Mouse (Mus musculus) adrenal gland, adult 8-10 months (tissue): ENCODE measurements around the gene Dcbld1. TPM values are rescaled to one million over a fixed set of nuclear protein-coding genes. Genes with fewer than 3 reads are reported as not detected.
"Not testable (repeated sequence)": the region's sequence is repeated elsewhere in the genome, so short reads cannot be mapped to it uniquely, and the experiment has no call there.

ENCODE experiments used
- DNase-seq: peaks from one replicate; pipeline ENCODE4 v3.0.0; 2022
- total RNA-seq, 4 experiments: library from RNA; stranded (reverse); gene quantifications; 2 replicates each; pipeline ENCODE4 v1.2.4; 2022

Gene Dcbld1
- total RNA-seq, 4 experiments from 2014 or later = 2.5 to 3.8 (median 3.6) TPM

- peak; percentile 52 for DNase-seq
These were observed 71.2 kb downstream of the Dcbld1 start for GRCm38 (mm10) chr10:52304574-52304973.

GRCm38 (mm10) chr10:52309196-52309595 is 75.8 kb downstream of the Dcbld1 start:
- DNase-seq = peak; percentile 56

- no peak for DNase-seq
These were observed 86.3 kb downstream of the Dcbld1 start for GRCm38 (mm10) chr10:52319506-52320286.

GRCm38 (mm10) chr10:52321918-52322317 is 88.5 kb downstream of the Dcbld1 start:
- DNase-seq = no peak

GRCm38 (mm10) chr10:52331007-52331406 is 97.6 kb downstream of the Dcbld1 start:
- no peak for DNase-seq

- DNase-seq = not testable (repeated sequence)
These were observed 109.9 kb downstream of the Dcbld1 start for GRCm38 (mm10) chr10:52343324-52343723.

- DNase-seq = no peak
These were observed 119.8 kb downstream of the Dcbld1 start for GRCm38 (mm10) chr10:52353184-52353583.

GRCm38 (mm10) chr10:52358467-52358866 is 125.0 kb downstream of the Dcbld1 start, which contains the start of gene Gm26741:
Gene Gm26741 (plus strand): TSS chr10:52358767.
- DNase-seq = no peak

- no peak for DNase-seq
These were observed 126.9 kb downstream of the Dcbld1 start for GRCm38 (mm10) chr10:52360241-52360735.

GRCm38 (mm10) chr10:52360862-52361609 is 127.6 kb downstream of the Dcbld1 start:
- no peak for DNase-seq

GRCm38 (mm10) chr10:52368376-52368775 is 135.0 kb downstream of the Dcbld1 start:
- no peak for DNase-seq

Other genes starting within 250 kb of the Dcbld1 start
- gene Vgll2, start 211.1 kb upstream of the Dcbld1 start, total RNA-seq = not detected
- under 1 TPM in 1 of 4 experiments, not detected in 3; 0.07 TPM for gene Ros1, start 38.4 kb upstream of the Dcbld1 start, total RNA-seq
- not detected for gene Gm26741, start 125.1 kb downstream of the Dcbld1 start, total RNA-seq
- 10 to 100 TPM; 25.0 to 27.4 (median 26.1) TPM for gene Gopc, start 148.5 kb downstream of the Dcbld1 start, total RNA-seq
- gene Nepn, start 155.4 kb downstream of the Dcbld1 start, total RNA-seq = not detected
- 10 to 100 TPM; 49.7 to 56.1 (median 52.5) TPM for gene Nus1, start 183.9 kb downstream of the Dcbld1 start, total RNA-seq